Mouse (Mus musculus) CH12.LX (cell line): ENCODE data around the gene Gimap9. TPM values are rescaled to one million over a fixed set of nuclear protein-coding genes. Genes with fewer than 3 reads are reported as not detected.

Experiments
- DNase-seq: peaks from one replicate; pipeline ENCODE4 v3.0.0-alpha.2; 2013; ENCODE audit errors: extremely low read depth
- H3K27ac ChIP-seq: 2 replicates; pipeline ENCODE4 v1.5.1; 2012; ENCODE audit warnings: low read depth, mild to moderate bottlenecking, control low read depth, moderate library complexity; ENCODE audit not compliant: insufficient read depth
- H3K27me3 ChIP-seq: replicated peaks from 2 replicates; pipeline ENCODE3; 2012; ENCODE audit warnings: inconsistent platforms
- H3K36me3 ChIP-seq, 2 experiments: replicated peaks in 1 of 2; 2 replicates each; pipeline versions ENCODE3 to v1.6.1; 2012; ENCODE audit warnings: inconsistent platforms in 1 of 2, low read length in 1 of 2, mild to moderate bottlenecking in 1 of 2, mixed read lengths in 1 of 2, moderate library complexity in 1 of 2; ENCODE audit not compliant: control insufficient read depth in 1 of 2, insufficient read depth in 1 of 2
- H3K4me1 ChIP-seq, 2 experiments: 2 replicates each; pipeline ENCODE4 v1.6.1; 2012; ENCODE audit warnings: inconsistent platforms in 1 of 2, moderate library complexity in 1 of 2; ENCODE audit not compliant: insufficient read depth in 2 of 2, control insufficient read depth in 1 of 2
- H3K4me2 ChIP-seq: 2 replicates; pipeline ENCODE4 v1.6.1; 2012; ENCODE audit warnings: low read depth, mild to moderate bottlenecking, control low read depth; ENCODE audit not compliant: poor library complexity, insufficient read depth, severe bottlenecking
- H3K4me3 ChIP-seq, 3 experiments: fragments of 150-350 bp in 1 of 3; sonication (generic) in 1 of 3; replicated peaks in 1 of 3; 2 replicates each; pipeline versions ENCODE3 to v1.5.1; 2011 to 2012; ENCODE audit warnings: low read depth in 2 of 3, low read length in 2 of 3, mild to moderate bottlenecking in 2 of 3, moderate library complexity in 2 of 3, control low read depth in 1 of 3, improper control_type of control experiment in 1 of 3, inconsistent platforms in 1 of 3, mixed read lengths in 1 of 3; ENCODE audit not compliant: poor library complexity in 1 of 3
- H3K79me2 ChIP-seq: replicated peaks from 2 replicates; pipeline ENCODE4 v1.6.1; 2012; ENCODE audit warnings: mild to moderate bottlenecking, moderate library complexity; ENCODE audit not compliant: control insufficient read depth, poor library complexity, insufficient read depth, severe bottlenecking; ENCODE audit errors: extremely low read depth
- H3K9ac ChIP-seq: 2 replicates; pipeline ENCODE4 v1.6.1; 2012; ENCODE audit warnings: low read depth, mild to moderate bottlenecking, control low read depth, moderate library complexity; ENCODE audit not compliant: insufficient read depth
- H3K9me3 ChIP-seq: replicated peaks from 2 replicates; pipeline ENCODE3; 2012; ENCODE audit warnings: low read length, inconsistent platforms, mixed read lengths
- E2F4 ChIP-seq: IDR thresholded peaks from 2 replicates; pipeline ENCODE4 v1.6.1; 2011; ENCODE audit warnings: low read depth, low read length, improper control_type of control experiment; ENCODE audit not compliant: insufficient replicate concordance
- ELF1 ChIP-seq: IDR thresholded peaks from 2 replicates; pipeline ENCODE4 v1.6.1; 2014; ENCODE audit warnings: low read depth, mild to moderate bottlenecking, inconsistent platforms, low read length, improper control_type of control experiment
- EP300 ChIP-seq: IDR thresholded peaks from 2 replicates; pipeline ENCODE4 v1.6.1; 2011; ENCODE audit warnings: low read length, improper control_type of control experiment
- ETS1 ChIP-seq: conservative IDR thresholded peaks from 2 replicates; pipeline ENCODE4 v1.6.1; 2012; ENCODE audit warnings: low read depth, mild to moderate bottlenecking, inconsistent platforms, low read length, improper control_type of control experiment, moderate library complexity
- HCFC1 ChIP-seq: IDR thresholded peaks from 2 replicates; pipeline ENCODE4 v1.6.1; 2012; ENCODE audit warnings: low read depth, mild to moderate bottlenecking, inconsistent platforms, low read length, improper control_type of control experiment
- IRF4 ChIP-seq: IDR thresholded peaks from 2 replicates; pipeline ENCODE4 v1.6.1; 2014; ENCODE audit warnings: low read depth, mild to moderate bottlenecking, inconsistent platforms, low read length, improper control_type of control experiment
- MAZ ChIP-seq: IDR thresholded peaks from 2 replicates; pipeline ENCODE4 v1.6.1; 2012; ENCODE audit warnings: low read depth, mild to moderate bottlenecking, inconsistent platforms, low read length, improper control_type of control experiment, moderate library complexity
- NRF1 ChIP-seq: IDR thresholded peaks from 2 replicates; pipeline ENCODE4 v1.6.1; 2014; ENCODE audit warnings: low read depth, mild to moderate bottlenecking, inconsistent platforms, low read length, improper control_type of control experiment, moderate library complexity
- POLR2A ChIP-seq: IDR thresholded peaks from 2 replicates; pipeline ENCODE4 v1.6.1; 2011; ENCODE audit warnings: low read depth, mild to moderate bottlenecking, improper control_type of control experiment, low read length
- POLR2AphosphoS2 ChIP-seq: IDR thresholded peaks from 2 replicates; pipeline ENCODE4 v1.6.1; 2011; ENCODE audit warnings: low read depth, low read length, improper control_type of control experiment
- SIN3A ChIP-seq: IDR thresholded peaks from 2 replicates; pipeline ENCODE4 v1.6.1; 2012; ENCODE audit warnings: low read length, improper control_type of control experiment, inconsistent platforms
- TCF12 ChIP-seq: IDR thresholded peaks from 2 replicates; pipeline ENCODE4 v1.6.1; 2014; ENCODE audit warnings: low read depth, mild to moderate bottlenecking, inconsistent platforms, low read length, improper control_type of control experiment
- UBTF ChIP-seq: IDR thresholded peaks from 2 replicates; pipeline ENCODE4 v1.6.1; 2012; ENCODE audit warnings: low read depth, mild to moderate bottlenecking, inconsistent platforms, low read length, improper control_type of control experiment, moderate library complexity
- ZKSCAN1 ChIP-seq: IDR thresholded peaks from 2 replicates; pipeline ENCODE4 v1.6.1; 2012; ENCODE audit warnings: low read depth, inconsistent platforms, low read length, improper control_type of control experiment, borderline replicate concordance
- dilution Hi-C: fragments of 300-500 bp; cut with MboI; formaldehyde crosslinking; loops from 2 replicates; pipeline ENCODE4 v1.14.3; 2020; ENCODE audit warnings: low sequenced_read_pairs; ENCODE audit not compliant: extremely low pct_unique_long_range_greater_than_20kb, extremely low pct_ligation_motif_present
- in situ Hi-C: fragments of 300-500 bp; cut with MboI; formaldehyde crosslinking; loops from 3 replicates; pipeline ENCODE4 v1.14.3; 2019; ENCODE audit warnings: low sequenced_read_pairs, low pct_ligation_motif_present, low pct_unique_long_range_greater_than_20kb, mixed read lengths
- polyA plus RNA-seq: library from polyadenylated mRNA; unstranded; fragments of >175 nt; gene quantifications from 2 replicates; pipeline ENCODE4 v1.2.1, GENCODE M21; 2012; ENCODE audit warnings: low read depth; ENCODE audit not compliant: insufficient read length
- total RNA-seq, 2 experiments: library from RNA; depleted of rRNA; stranded (reverse); fragments of 300-350 nt in 1 of 2; fragments of >200 nt in 1 of 2; gene quantifications; 2 replicates each; pipeline ENCODE4 v1.2.3; 2012 to 2014

Gene Gimap9
- total and polyA plus RNA-seq, 3 experiments, result 31.0 to 75.1 (median 46.1) TPM

DNA sequence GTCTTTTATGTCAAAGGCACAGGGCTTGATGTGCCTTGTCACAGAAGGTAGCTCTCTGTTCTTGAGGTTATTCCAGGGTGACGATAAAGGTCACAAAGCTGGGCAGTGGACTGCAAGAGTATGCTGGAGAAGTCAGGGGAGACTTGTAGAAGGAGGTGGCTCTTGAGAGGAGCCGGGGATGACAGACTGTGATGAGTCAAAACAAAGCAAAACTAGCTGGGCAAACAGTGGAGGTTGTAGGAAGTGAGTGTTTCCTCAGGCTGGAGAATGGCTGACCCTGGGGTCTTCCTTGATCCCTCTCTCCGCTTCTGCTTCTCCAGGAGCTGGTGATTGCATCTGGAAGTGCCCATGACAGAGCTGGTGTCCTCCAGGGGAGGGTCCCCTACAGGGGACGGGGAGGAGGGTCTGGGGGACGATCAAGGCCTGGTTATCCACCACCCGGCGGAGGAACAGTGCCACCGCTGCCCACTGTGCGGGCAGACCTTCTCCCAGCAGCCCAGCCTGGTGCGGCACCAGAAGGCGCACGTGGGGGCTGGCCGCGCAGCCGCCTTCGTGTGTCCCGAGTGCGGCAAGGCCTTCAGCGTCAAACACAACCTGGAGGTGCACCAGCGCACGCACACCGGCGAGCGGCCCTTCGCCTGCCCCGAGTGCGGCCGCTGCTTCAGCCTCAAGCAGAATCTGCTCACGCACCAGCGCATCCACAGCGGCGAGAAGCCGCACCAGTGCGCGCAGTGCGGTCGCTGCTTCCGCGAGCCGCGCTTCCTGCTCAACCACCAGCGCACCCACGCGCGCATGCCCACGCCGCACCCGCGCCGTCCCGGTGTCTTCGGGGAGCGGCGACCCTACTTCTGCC lies 46.9 kb upstream of the Gimap9 start:
- no peaks in the 10 kb centered on the region for H3K9me3 ChIP-seq
- H3K79me2 ChIP-seq, result no peaks in the 10 kb centered on the region; the same call in 1 of the 2 replicates
- TF ChIP-seq TCF12 (0 out of 2 replicates have a peak, but pooled peaks have one; percentile 12), UBTF (no peak), POLR2A (peak; percentile 30; the same call in 1 of the 2 replicates), NRF1 (peak; percentile 77), ELF1 (peak; percentile 48; the same call in 1 of the 2 replicates)
- H3K9ac ChIP-seq, result peak overlapping the region; percentile 22; the same call in 1 of the 2 replicates
- no peak overlapping the region for H3K27ac ChIP-seq
- H3K4me3 ChIP-seq, result peak overlapping the region in 1 of 3 experiments; percentile 51
- DNase-seq, result no peak
- peaks cover 7 to 57% of the 10 kb centered on the region in 2 experiments for H3K36me3 ChIP-seq
- peak overlapping the region; percentile 61 for H3K4me2 ChIP-seq
- H3K4me1 ChIP-seq, result peaks cover 3 to 22% of the 10 kb centered on the region in 2 experiments; a peak in 2 of 4 replicates
- H3K27me3 ChIP-seq, result no peaks in the 10 kb centered on the region
- in situ Hi-C loops (loop anchor here (5.0 to 25.0 kb wide), 2 partner anchors 72 to 333 kb away; partner anchors contain the start of gene Doxl2), dilution Hi-C loops (loop anchor here (25.0 kb wide), 1 partner anchor 133 kb away; the partner anchor contains the start of gene Gimap3)

DNA sequence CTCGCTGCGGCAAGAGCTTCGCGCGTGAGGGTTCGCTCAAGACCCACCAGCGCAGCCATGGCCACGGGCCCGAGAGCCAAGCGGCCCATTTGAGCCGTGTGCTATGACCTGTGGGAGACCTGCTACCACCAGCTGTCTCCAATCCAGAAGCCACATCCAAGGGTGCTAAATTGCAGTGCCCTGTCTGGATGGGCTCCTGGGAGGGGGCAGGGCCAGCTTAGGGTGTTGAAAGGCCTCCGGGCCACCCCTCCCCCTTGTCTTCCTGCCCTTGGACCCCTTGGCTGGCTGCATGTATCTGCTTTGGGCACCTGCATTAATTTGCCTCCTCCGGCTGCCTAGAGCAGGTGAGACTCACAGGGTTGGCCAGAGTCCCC lies 46.3 kb upstream of the Gimap9 start:
- dilution Hi-C loops (loop anchor here (25.0 kb wide), 1 partner anchor 133 kb away; the partner anchor contains the start of gene Gimap3), in situ Hi-C loops (loop anchor here (5.0 to 25.0 kb wide), 2 partner anchors 72 to 333 kb away; partner anchors contain the start of gene Doxl2)
- Histone ChIP-seq H3K79me2 (no peaks in the 10 kb centered on the region; the same call in 1 of the 2 replicates), H3K27ac (no peak overlapping the region), H3K4me1 (peaks cover 0 to 17% of the 10 kb centered on the region in 2 experiments; a peak in 2 of 4 replicates), H3K36me3 (peaks cover 7 to 51% of the 10 kb centered on the region in 2 experiments), H3K27me3 (no peaks in the 10 kb centered on the region), H3K9me3 (no peaks in the 10 kb centered on the region), H3K4me3 (peak overlapping the region in 1 of 3 experiments; percentile 51), H3K4me2 (peak overlapping the region; percentile 61; the same call in 1 of the 2 replicates), H3K9ac (peak overlapping the region; percentile 4; the same call in 1 of the 2 replicates)
- no peak for DNase-seq
- TF ChIP-seq SIN3A (no peak), TCF12 (no peak), ZKSCAN1 (no peak), IRF4 (no peak), POLR2AphosphoS2 (no peak), EP300 (no peak), HCFC1 (no peak), MAZ (no peak), E2F4 (no peak), UBTF (no peak), ETS1 (no peak)
